Mouse (Mus musculus) thymus, adult 2 months (tissue): Measurements from ENCODE around the gene Pcsk6. TPM values are rescaled to one million over a fixed set of nuclear protein-coding genes. Genes with fewer than 3 reads are reported as not detected.

Experiments used
- DNase-seq: peaks from one replicate; pipeline ENCODE4 v3.0.0; 2021
- H3K27ac ChIP-seq: fragments of 200-500 bp; 2 replicates; pipeline ENCODE4 v1.5.1; 2012; ENCODE audit warnings: low read length, control low read depth; ENCODE audit not compliant: control insufficient read depth, insufficient read depth
- H3K27me3 ChIP-seq: fragments of 200-500 bp; 2 replicates; pipeline ENCODE4 v1.6.1; 2012; ENCODE audit warnings: mild to moderate bottlenecking, low read length, moderate library complexity, mixed read lengths; ENCODE audit not compliant: control insufficient read depth, insufficient read depth
- H3K36me3 ChIP-seq: fragments of 200-500 bp; 2 replicates; pipeline ENCODE4 v1.6.1; 2012; ENCODE audit warnings: mild to moderate bottlenecking, low read length, moderate library complexity; ENCODE audit not compliant: control insufficient read depth, insufficient read depth
- H3K4me1 ChIP-seq: fragments of 200-500 bp; replicated peaks from 2 replicates; pipeline ENCODE4 v1.6.1; 2012; ENCODE audit warnings: low read length; ENCODE audit not compliant: control insufficient read depth, insufficient read depth
- H3K4me3 ChIP-seq: fragments of 200-500 bp; 2 replicates; pipeline ENCODE4 v1.5.1; 2012; ENCODE audit warnings: mild to moderate bottlenecking, low read length, control low read depth, moderate library complexity; ENCODE audit not compliant: control insufficient read depth, insufficient read depth
- CTCF ChIP-seq: fragments of 200-500 bp; IDR thresholded peaks from 2 replicates; pipeline ENCODE4 v1.5.1; 2012; ENCODE audit warnings: mild to moderate bottlenecking, control low read depth, low read length, moderate library complexity, borderline replicate concordance; ENCODE audit not compliant: control insufficient read depth, poor library complexity, insufficient read depth; ENCODE audit errors: extremely low read depth
- POLR2A ChIP-seq: fragments of 200-500 bp; IDR thresholded peaks from 2 replicates; pipeline ENCODE4 v1.6.1; 2012; ENCODE audit warnings: mild to moderate bottlenecking, low read length, control low read depth, moderate library complexity; ENCODE audit not compliant: control insufficient read depth, poor library complexity, insufficient read depth; ENCODE audit errors: extremely low read depth
- WGBS: fragments of 180-500 bp; shearing (Covaris S2); methylation state at CpG from one replicate; pipeline ENCODE4 v1.1.7; 2018; 5-methylcytosine and 5-hydroxymethylcytosine counted together
- polyA plus RNA-seq: library from polyadenylated mRNA; depleted of rRNA; stranded (reverse); fragments of >200 nt; gene quantifications from 2 replicates; pipeline ENCODE4 v1.2.3, GENCODE M21; 2012

The Pcsk6 gene
- polyA plus RNA-seq, 1 experiment: 4.5 TPM

DNA sequence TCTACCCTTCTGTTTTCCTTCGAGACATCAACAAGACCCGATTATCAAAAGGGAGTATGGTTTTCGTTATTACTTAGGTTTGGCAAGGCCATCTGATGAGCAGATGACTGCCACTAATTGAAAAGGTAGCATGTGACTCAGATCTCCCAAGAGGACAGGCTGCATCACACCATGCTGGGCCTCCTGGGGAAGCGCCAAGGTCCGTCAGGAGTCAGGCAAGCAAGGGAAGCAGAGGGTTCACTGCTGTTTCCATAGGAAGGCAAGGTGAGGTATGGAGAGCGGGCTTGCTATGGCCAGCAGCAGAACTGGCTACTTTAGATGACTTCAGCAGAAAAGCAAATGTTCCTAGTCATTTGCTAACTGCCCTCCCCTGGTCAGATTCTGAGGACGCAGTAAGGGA lies 84.9 kb downstream of the Pcsk6 start:
- TF ChIP-seq CTCF (no peak), POLR2A (no peak)
- Histone ChIP-seq H3K4me1 (no peaks in the 10 kb centered on the region), H3K27me3 (no peaks in the 10 kb centered on the region), H3K4me3 (no peak overlapping the region), H3K36me3 (no peaks in the 10 kb centered on the region), H3K27ac (no peak overlapping the region)
- 83% methylated on average over 7 of the region's 7 CpGs for WGBS
- no peak for DNase-seq

DNA sequence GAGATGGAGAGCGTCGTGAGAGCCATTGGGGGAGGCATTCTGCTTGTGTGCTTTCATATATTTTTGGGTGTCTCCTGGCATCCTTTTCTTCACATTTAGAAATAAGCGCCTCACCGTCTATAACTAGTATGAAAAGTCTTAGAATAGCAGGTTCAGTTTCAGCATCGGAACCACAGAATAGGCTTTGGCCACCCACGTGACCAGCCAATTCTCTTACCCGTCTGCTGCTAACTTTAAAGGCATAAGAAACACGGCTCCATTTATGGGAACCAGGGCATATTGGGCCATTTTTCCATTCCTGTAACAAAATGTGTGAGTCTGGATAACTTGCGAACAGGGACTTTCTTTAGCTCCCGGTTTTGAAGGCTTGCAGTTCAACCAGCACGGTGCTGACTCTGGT lies 87.4 kb downstream of the Pcsk6 start:
- 97% methylated on average over 11 of the region's 11 CpGs for WGBS
- H3K36me3 ChIP-seq: no peaks in the 10 kb centered on the region
- no peaks in the 10 kb centered on the region for H3K27me3 ChIP-seq
- no peaks in the 10 kb centered on the region for H3K4me1 ChIP-seq
- H3K27ac ChIP-seq: no peak overlapping the region
- TF ChIP-seq POLR2A (no peak), CTCF (no peak)
- no peak overlapping the region for H3K4me3 ChIP-seq
- no peak for DNase-seq

DNA sequence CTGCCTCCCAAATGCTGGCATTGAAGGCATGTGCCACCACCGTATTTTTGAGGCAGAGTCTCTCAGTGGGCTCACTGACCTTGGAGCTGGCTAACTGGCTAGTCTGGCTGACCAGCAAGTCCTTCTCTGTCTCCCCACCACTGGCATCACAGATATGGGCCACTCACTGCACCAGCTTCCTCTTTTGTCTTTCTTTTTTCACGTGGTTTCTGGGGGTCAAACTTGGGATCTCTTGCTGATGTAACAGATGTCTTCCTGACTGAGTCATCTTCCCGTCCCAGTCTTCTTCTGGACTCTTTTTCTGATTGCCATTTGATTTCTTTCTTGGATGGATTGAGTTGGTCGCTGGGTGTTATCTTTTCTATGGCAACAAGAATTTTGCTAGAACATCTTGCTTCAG lies 93.0 kb downstream of the Pcsk6 start:
- H3K27ac ChIP-seq: no peak overlapping the region
- TF ChIP-seq CTCF (no peak), POLR2A (no peak)
- no peak for DNase-seq
- no peaks in the 10 kb centered on the region for H3K27me3 ChIP-seq
- no peaks in the 10 kb centered on the region for H3K36me3 ChIP-seq
- 42% methylated on average over 4 of the region's 4 CpGs for WGBS
- no peak overlapping the region for H3K4me3 ChIP-seq
- H3K4me1 ChIP-seq: no peaks in the 10 kb centered on the region

- TF ChIP-seq CTCF (no peak), POLR2A (no peak)
- H3K4me3 ChIP-seq: no peak overlapping the region
- 96% methylated on average over 24 of the region's 24 CpGs for WGBS
Measured at GRCm38 (mm10) chr7:65955304-65956220, 94.0 kb downstream of the Pcsk6 start.

GRCm38 (mm10) chr7:65957245-65957644 lies 95.7 kb downstream of the Pcsk6 start:
- Histone ChIP-seq H3K36me3 (no peaks in the 10 kb centered on the region), H3K27me3 (no peaks in the 10 kb centered on the region), H3K4me1 (no peaks in the 10 kb centered on the region), H3K4me3 (no peak overlapping the region), H3K27ac (no peak overlapping the region)
- TF ChIP-seq CTCF: no peak
- DNase-seq: no peak
- 95% methylated on average over 1 of the region's 1 CpGs for WGBS

More at GRCm38 (mm10) chr7:65955304-65956220, 94.0 kb downstream of the Pcsk6 start:
- Histone ChIP-seq H3K27ac (no peak overlapping the region), H3K4me1 (no peaks in the 10 kb centered on the region), H3K27me3 (no peaks in the 10 kb centered on the region), H3K36me3 (no peaks in the 10 kb centered on the region)
- no peak for DNase-seq

DNA sequence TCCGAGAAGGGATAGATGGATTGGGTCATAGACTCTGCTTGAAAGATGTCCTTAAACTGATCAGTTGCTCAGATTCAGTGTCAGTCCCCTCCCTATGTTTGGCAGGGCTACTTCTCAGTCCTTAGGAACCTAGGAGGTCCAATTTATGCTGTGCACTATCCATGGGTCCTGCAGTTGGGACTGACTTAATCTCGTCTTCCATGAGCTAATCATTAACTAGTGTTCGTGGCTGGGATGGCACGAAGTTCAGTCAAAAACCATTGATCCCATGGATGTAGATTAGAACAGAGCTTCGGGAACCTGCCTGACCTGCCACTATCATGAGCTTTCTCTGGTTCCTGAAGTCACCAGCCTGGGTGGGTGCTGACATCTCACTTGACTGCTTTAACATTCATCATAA lies 96.6 kb downstream of the Pcsk6 start:
- Histone ChIP-seq H3K27me3 (no peaks in the 10 kb centered on the region), H3K36me3 (no peaks in the 10 kb centered on the region), H3K4me1 (no peaks in the 10 kb centered on the region), H3K4me3 (no peak overlapping the region), H3K27ac (no peak overlapping the region)
- DNase-seq: no peak
- TF ChIP-seq CTCF (no peak), POLR2A (no peak)
- 96% methylated on average over 5 of the region's 5 CpGs for WGBS

DNA sequence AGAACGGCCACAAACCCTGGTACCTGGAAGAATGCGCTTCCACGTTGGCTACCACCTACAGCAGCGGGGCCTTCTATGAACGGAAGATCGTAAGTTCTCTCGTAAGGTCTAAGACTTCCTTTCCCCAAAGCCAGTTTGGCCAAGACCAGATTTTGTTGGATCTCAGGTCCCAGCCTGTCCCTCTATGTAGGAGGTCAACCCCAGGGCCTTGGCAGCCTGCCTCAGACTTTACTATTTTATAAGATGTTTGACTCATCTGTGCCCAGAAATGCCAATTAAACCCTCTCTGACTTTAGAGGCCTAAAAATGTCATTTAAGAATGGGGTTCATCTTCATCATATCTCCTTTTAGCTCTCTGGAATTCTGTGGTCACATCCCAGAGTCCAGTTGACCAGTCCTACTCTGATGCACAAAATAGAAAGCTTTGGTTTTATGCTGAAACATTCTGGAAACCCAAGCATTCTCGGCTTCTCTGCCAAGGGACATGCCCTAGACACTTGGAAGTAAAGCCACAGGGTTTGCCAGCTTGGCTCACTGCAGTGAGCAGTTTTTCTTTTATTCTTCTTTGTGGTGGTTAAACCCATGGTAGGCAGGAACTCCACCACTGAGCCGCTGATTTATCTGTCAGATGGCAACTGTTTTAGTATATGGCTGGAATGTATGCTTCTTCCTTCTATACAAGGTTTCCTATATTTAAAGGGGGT lies 97.8 kb downstream of the Pcsk6 start:
- 94% methylated on average over 9 of the region's 9 CpGs for WGBS
- Histone ChIP-seq H3K27ac (no peak overlapping the region), H3K27me3 (no peaks in the 10 kb centered on the region), H3K36me3 (no peaks in the 10 kb centered on the region), H3K4me1 (no peaks in the 10 kb centered on the region), H3K4me3 (no peak overlapping the region)
- no peak for TF ChIP-seq POLR2A
- no peak for TF ChIP-seq CTCF
- DNase-seq: no peak
